Mouse (Mus musculus) neural tube, postnatal 0 days (tissue): ENCODE results near the gene Gm28051. TPM values are rescaled to one million over a fixed set of nuclear protein-coding genes. Genes with fewer than 3 reads are reported as not detected.

Experiments
- microRNA counts: library from miRNA; unstranded; fragments of <30 nt; microRNA quantifications from one replicate; lab custom pipeline; 2015
- microRNA-seq: library from miRNA; unstranded; fragments of <30 nt; microRNA quantifications from one replicate; pipeline ENCODE4, GENCODE M21; 2016
- polyA plus RNA-seq: library from polyadenylated mRNA; unstranded; fragments of >200 nt; fragmentation: Nextera tagmentation; extraction: Ambion mirVana; gene quantifications from 2 replicates; pipeline ENCODE4 v1.2.1, GENCODE M21; 2015

The Gm28051 gene
- polyA plus RNA-seq = not detected in 2 replicates

GRCm38 (mm10) chr12:102757689-102758402, at the start of gene Gm28051, which contains the start of the genes Gon7 and Ubr7:
TSS of gene Gm28051 (minus strand) at chr12:102757765.
TSS of gene Gon7 (minus strand) at chr12:102757803.
TSS of gene Ubr7 (plus strand) at chr12:102757967.

GRCm38 (mm10) chr12:102758403-102758756, 815 bp upstream of the Gm28051 start, which contains the start of gene Gm20604:
TSS of gene Gm20604 (minus strand) at chr12:102758672.

DNA sequence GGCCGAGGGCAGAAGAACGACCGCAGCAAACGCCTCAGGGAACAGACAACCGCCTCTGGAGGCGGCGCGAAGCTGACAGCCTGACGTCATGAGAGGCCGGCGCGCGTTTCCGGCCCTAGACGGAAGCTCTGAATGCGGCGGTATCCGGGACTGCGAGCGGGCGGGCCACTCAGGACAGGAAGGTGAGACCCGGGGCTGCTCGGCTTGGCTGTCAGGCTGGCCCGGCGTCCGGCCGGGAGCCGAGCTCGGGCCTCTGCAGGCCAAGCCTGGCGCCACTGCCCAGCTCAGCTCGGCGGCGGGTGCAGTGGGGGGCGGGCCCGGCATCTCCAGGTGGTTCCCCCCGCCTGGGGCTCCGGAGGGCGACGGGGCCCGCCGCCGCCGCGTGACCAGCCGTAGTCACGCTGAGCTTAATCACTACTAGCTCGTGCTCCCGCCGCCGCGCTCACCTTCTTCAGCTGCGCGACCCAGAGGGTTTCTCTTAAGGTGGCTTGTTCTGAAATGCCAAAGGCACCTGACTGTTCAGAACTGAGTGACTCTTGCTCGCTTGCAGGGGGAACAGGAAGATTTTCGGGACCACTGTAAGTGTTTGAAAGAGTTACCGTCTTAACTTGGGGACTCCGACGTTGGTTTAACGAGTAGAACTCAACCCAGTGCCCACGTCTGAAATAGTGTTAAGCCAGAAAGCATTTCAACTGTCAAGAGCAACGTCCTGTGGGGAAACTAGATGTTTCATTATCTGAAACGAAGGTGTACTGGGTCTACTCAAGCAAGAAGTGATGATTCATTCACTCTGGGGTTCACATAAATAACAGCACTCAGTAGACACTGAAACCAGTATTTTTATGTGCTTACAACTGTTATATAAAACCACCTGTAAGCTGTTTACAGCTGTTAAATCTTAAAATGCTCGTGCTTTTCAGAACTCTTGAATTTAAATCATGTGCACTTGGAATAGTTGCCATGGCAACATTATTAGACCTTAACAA, 13.7 kb downstream of the Gm28051 start, which contains the start of the genes Moap1 and Tmem251:
TSS of gene Moap1 (minus strand) at position 73 of the 986 bp plus-strand sequence.
TSS of gene Tmem251 (plus strand) at position 174 of the 986 bp plus-strand sequence.

GRCm38 (mm10) chr12:102704457-102705198, 52.9 kb downstream of the Gm28051 start, which contains the start of gene Itpk1:
TSS of gene Itpk1 (minus strand) at chr12:102704930.

MicroRNAs encoded within 50 kb of the gene (microRNA counts, 519-probe panel; counts per million panel counts)
- 40.5 counts per million for microRNA mmu-miR-1936 (lab: Ali Mortazavi, UCI)

Small RNA genes lying within 50 kb of the gene (microRNA-seq; reads per million reads assigned to microRNA genes)
- not detected for gene Mir1936

Other genes starting within 250 kb of the Gm28051 start
- gene Chga, start 202.8 kb downstream of the Gm28051 start, polyA plus RNA-seq = 289 and 310 TPM in 2 replicates
- gene Itpk1, start 52.8 kb downstream of the Gm28051 start, polyA plus RNA-seq = 37.9 and 40.5 TPM in 2 replicates
- 56.2 and 64.1 TPM in 2 replicates for gene Moap1, start 14.1 kb downstream of the Gm28051 start, polyA plus RNA-seq
- 12.5 and 14.2 TPM in 2 replicates for gene Tmem251, start 14.0 kb downstream of the Gm28051 start, polyA plus RNA-seq
- 32.7 and 34.1 TPM in 2 replicates for gene Gon7, start within 50 bp of the Gm28051 start, polyA plus RNA-seq
- 25.2 and 26.1 TPM in 2 replicates for gene Ubr7, start 202 bp upstream of the Gm28051 start, polyA plus RNA-seq
- 45.8 and 48.3 TPM in 2 replicates for gene Gm20604, start 907 bp upstream of the Gm28051 start, polyA plus RNA-seq
- 10.2 and 10.4 TPM in 2 replicates for gene Btbd7, start 120.7 kb upstream of the Gm28051 start, polyA plus RNA-seq
- not detected in 2 replicates for gene Cox8c, start 141.6 kb upstream of the Gm28051 start, polyA plus RNA-seq
- 5.6 and 6.6 TPM in 2 replicates for gene Unc79, start 191.1 kb upstream of the Gm28051 start, polyA plus RNA-seq